Mouse (Mus musculus): ENCODE data around the gene Asl.

- TF ChIP-seq CTCF (IDR thresholded peaks at IDR 0.05) (0 out of 2 replicates have a peak, but pooled peaks have one; percentile 1), EP300 (IDR thresholded peaks at IDR 0.05) (no peak)
Observed at GRCm38 (mm10) chr5:130029142-130029897, at the start of gene Asl, which contains the start of gene Crcp.
